Mouse (Mus musculus) liver, adult 2 months (tissue): ENCODE measurements around the gene Rpl19.

ENCODE experiments used
- CTCF ChIP-seq: fragments of 200-500 bp; IDR thresholded peaks from 2 replicates; pipeline ENCODE4 v1.5.1; 2011; ENCODE audit warnings: low read depth, low read length, control low read depth
- POLR2A ChIP-seq: fragments of 200-500 bp; IDR thresholded peaks from 2 replicates; pipeline ENCODE4 v1.6.1; 2011; ENCODE audit warnings: low read length, control low read depth; ENCODE audit not compliant: insufficient read depth; ENCODE audit errors: extremely low read depth

DNA sequence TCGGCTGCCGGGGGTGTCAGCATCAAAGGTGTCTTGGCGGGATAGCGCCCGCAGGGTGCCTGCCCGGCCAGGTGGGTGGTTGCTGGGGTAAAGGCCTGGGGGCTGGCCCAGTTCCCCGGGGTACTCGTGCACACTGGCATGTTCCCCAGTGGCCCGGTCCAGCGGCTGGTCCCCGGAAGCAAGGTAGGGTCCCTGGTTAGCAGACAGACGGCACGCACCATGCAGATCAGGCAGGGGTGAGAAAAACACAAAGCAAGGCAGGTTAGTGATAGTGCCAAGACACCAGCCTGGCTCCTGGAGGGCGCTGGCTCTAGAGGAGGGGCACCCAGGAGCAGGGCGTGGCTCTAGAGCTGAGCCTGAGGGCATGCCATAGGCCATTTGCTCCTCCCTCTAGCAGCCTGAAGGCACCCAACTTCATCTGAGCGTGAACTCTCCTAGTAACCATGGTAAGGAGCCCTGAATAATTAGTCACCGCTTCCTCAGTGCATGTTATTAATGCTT, 23.3 kb upstream of the Rpl19 start:
- TF ChIP-seq POLR2A (no peak), CTCF (no peak)
